11 mouse cellular contexts compared by ENCODE assay signal in genomic region chr16:21608176-21608865, GRCm38 (mm10).
DNase-seq lines count a peak whose midpoint lies in the region; ATAC-seq and TF ChIP-seq lines count a peak whose summit lies in the region.
"Had no signal": no experiment of that assay in that cellular context is flagged by ENCODE, and none has a peak within 500 bp of the region (broad histone marks: within the 10 kb centered on the region; RNA-seq: fewer than 3 reads in every experiment).

No protein-coding gene starts in this region.

- no peak for TF ChIP-seq CTCF in kidney, postnatal 0 days (IDR thresholded peaks at IDR 0.05; ENCODE audit: low read depth)
- TF ChIP-seq CTCF in brain, embryonic 14.5 days (IDR thresholded peaks at IDR 0.05; ENCODE audit: borderline replicate concordance, extremely low read depth, insufficient read depth, insufficient read length): no peak

- no peak for ATAC-seq in kidney, postnatal 0 days (replicated peaks; ENCODE audit: low FRiP score, low read depth)
- ATAC-seq in heart, embryonic 14.5 days (ENCODE audit: insufficient number of reproducible peaks, insufficient read depth, low FRiP score, low read depth): peak; percentile 81

- peaks cover 13% of the 10 kb centered on the region for H3K4me1 ChIP-seq in kidney, postnatal 0 days (replicated peaks; ENCODE audit: insufficient read depth, low read length)
- H3K4me1 ChIP-seq in heart, embryonic 14.5 days (ENCODE audit: control insufficient read depth in 2 of 2, insufficient read depth in 2 of 2, low read length in 2 of 2): peaks cover 17 to 24% of the 10 kb centered on the region in 2 experiments

- H3K27me3 ChIP-seq in kidney, postnatal 0 days (ENCODE audit: insufficient read depth, low read length): no peaks in the 10 kb centered on the region
- no peaks in the 10 kb centered on the region for H3K27me3 ChIP-seq in heart, embryonic 14.5 days (ENCODE audit: control insufficient read depth, insufficient read depth, low read length)

- no peaks in the 10 kb centered on the region for H3K9me3 ChIP-seq in kidney, postnatal 0 days (replicated peaks; ENCODE audit: low read length)
- no peaks in the 10 kb centered on the region for H3K9me3 ChIP-seq in heart, embryonic 14.5 days (ENCODE audit: control insufficient read depth, low read length)

- TF ChIP-seq POLR2A in brain, embryonic 14.5 days (IDR thresholded peaks at IDR 0.05; ENCODE audit: borderline replicate concordance, extremely low read depth, insufficient read depth, insufficient read length, poor library complexity, severe bottlenecking): no peak

- no peak overlapping the region for H3K27ac ChIP-seq in kidney, postnatal 0 days
- peak overlapping the region; percentile 76 to 84 for H3K27ac ChIP-seq in heart, embryonic 14.5 days (replicated peaks in 1 of 2; ENCODE audit: control insufficient read depth in 1 of 2, insufficient read depth in 1 of 2, low read depth in 2 of 2, low read length in 2 of 2)
- H3K27ac ChIP-seq: macrophage had no signal

- peak; percentile 45 for DNase-seq in kidney, postnatal 0 days (ENCODE audit: low spot score)
- no peak for DNase-seq in kidney, postnatal 36 days
- DNase-seq in brain, embryonic 14.5 days (ENCODE audit: low read depth): peak; percentile 74
- peak; percentile 36 for DNase-seq in lung, postnatal 10 days
- DNase-seq in ovary, postnatal 36 days (ENCODE audit: low spot score): no peak
- no peak for DNase-seq in urinary bladder, postnatal 14 days (ENCODE audit: low spot score)
- DNase-seq: cerebellum, adult 9-11 months; gastrocnemius, postnatal 36 days; layer of hippocampus, adult 9-11 months had no signal

- no peak overlapping the region for H3K4me3 ChIP-seq in kidney, postnatal 0 days (replicated peaks; ENCODE audit: low read depth, low read length)
- H3K4me3 ChIP-seq in heart, embryonic 14.5 days (ENCODE audit: control insufficient read depth in 1 of 2, insufficient read depth in 1 of 2, low read depth in 1 of 2, low read length in 2 of 2): no peak overlapping the region

- 71% methylated on average over 10 of the region's 10 CpGs for WGBS in kidney, postnatal 0 days
- WGBS in heart, embryonic 14.5 days: 30% methylated on average over 10 of the region's 10 CpGs

- no peak overlapping the region for H3K4me2 ChIP-seq in kidney, postnatal 0 days (ENCODE audit: low read length)
- H3K4me2 ChIP-seq in heart, embryonic 14.5 days (ENCODE audit: low read length): no peak overlapping the region

- H3K9ac ChIP-seq in kidney, postnatal 0 days (ENCODE audit: low read depth, low read length): no peak overlapping the region
- H3K9ac ChIP-seq in heart, embryonic 14.5 days (ENCODE audit: low read length): no peak overlapping the region; the same call in 1 of the 2 replicates

- no peaks in the 10 kb centered on the region for H3K36me3 ChIP-seq in kidney, postnatal 0 days (ENCODE audit: insufficient read depth, low read length)
- H3K36me3 ChIP-seq in heart, embryonic 14.5 days (ENCODE audit: control insufficient read depth, insufficient read depth, low read length): no peaks in the 10 kb centered on the region

Comparison
In these comparisons a context has a peak if more than half of its experiments do, and no peak if none do; other contexts are left out.
1. DNase-seq: peak in kidney, postnatal 0 days (single experiment), brain, embryonic 14.5 days (single experiment) and lung, postnatal 10 days (single experiment); none in kidney, postnatal 36 days (0 of 2), ovary, postnatal 36 days (single experiment) and urinary bladder, postnatal 14 days (single experiment).